Mouse (Mus musculus) hindbrain, embryonic 11.5 days (tissue): ENCODE measurements around the gene Cadps2. TPM values are rescaled to one million over a fixed set of nuclear protein-coding genes. Genes with fewer than 3 reads are reported as not detected.

Source experiments
- ATAC-seq: fragments of 200-750 bp; cut with Nextera tagmentation; 2 replicates; pipeline ENCODE4 v1.8.0; 2017; ENCODE audit warnings: mild to moderate bottlenecking, moderate TSS enrichment, moderate library complexity; ENCODE audit not compliant: low FRiP score
- DNase-seq: peaks from one replicate; pipeline ENCODE4 v3.0.0-alpha.2; 2015; ENCODE audit warnings: low spot score
- H3K27ac ChIP-seq: fragments of 300-500 bp; sonication (generic); 2 replicates; pipeline ENCODE4 v1.5.1; 2014; ENCODE audit warnings: mild to moderate bottlenecking, low read depth, low read length
- H3K27me3 ChIP-seq: fragments of 300-500 bp; sonication (generic); 2 replicates; pipeline ENCODE4 v1.6.1; 2014; ENCODE audit warnings: mild to moderate bottlenecking, low read length, moderate library complexity, mixed read lengths; ENCODE audit not compliant: control insufficient read depth, insufficient read depth
- H3K36me3 ChIP-seq: fragments of 300-500 bp; sonication (generic); 2 replicates; pipeline ENCODE4 v1.6.1; 2014; ENCODE audit warnings: mild to moderate bottlenecking, low read length, moderate library complexity, mixed read lengths; ENCODE audit not compliant: control insufficient read depth, insufficient read depth
- H3K4me1 ChIP-seq: fragments of 300-500 bp; sonication (generic); replicated peaks from 2 replicates; pipeline ENCODE4 v1.6.1; 2014; ENCODE audit warnings: low read length, mixed read lengths; ENCODE audit not compliant: control insufficient read depth, insufficient read depth
- H3K4me2 ChIP-seq: fragments of 300-500 bp; sonication (generic); replicated peaks from 2 replicates; pipeline ENCODE4 v1.6.1; 2014; ENCODE audit warnings: mild to moderate bottlenecking, low read depth, low read length
- H3K4me3 ChIP-seq: fragments of 300-500 bp; sonication (generic); 2 replicates; pipeline ENCODE4 v1.5.1; 2014; ENCODE audit warnings: low read depth, low read length
- H3K9ac ChIP-seq: fragments of 300-500 bp; sonication (generic); 2 replicates; pipeline ENCODE4 v1.6.1; 2014; ENCODE audit warnings: low read depth, low read length
- H3K9me3 ChIP-seq: fragments of 300-500 bp; sonication (generic); 2 replicates; pipeline ENCODE4 v1.6.1; 2016; ENCODE audit warnings: low read length; ENCODE audit not compliant: control insufficient read depth
- WGBS: fragments of 180-500 bp; shearing (Covaris S2); extraction: QIAGEN DNeasy Blood & Tissue Kit; methylation state at CpG from one replicate; pipeline ENCODE4 v1.1.7; 2014; 5-methylcytosine and 5-hydroxymethylcytosine counted together
- polyA plus RNA-seq: library from polyadenylated mRNA; unstranded; fragments of >200 nt; fragmentation: Nextera tagmentation; extraction: Ambion mirVana; gene quantifications from 2 replicates; pipeline ENCODE4 v1.2.1, GENCODE M21; 2014

Cadps2 gene
- polyA plus RNA-seq, 1 experiment from 2014 or later = 2.2 TPM

DNA sequence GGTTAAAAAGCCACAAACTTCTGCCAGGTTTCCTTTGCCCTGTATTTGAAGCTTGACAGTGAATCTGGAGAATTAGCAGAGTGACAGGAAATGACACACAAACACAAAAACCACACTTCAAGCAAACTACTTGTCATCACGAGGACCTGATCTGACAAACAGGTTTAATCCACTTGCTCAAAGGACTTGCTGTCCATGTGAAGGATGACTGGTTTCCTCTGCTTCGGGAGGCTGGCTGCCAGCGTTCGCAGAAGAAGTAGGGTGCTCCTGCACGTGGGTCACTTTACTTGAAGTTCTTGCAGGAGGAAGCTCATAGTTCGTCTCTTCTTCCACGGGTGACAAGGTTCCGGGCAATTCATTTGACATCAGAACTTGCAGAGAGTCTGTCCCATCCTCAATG is 190.5 kb downstream of the Cadps2 start:
- Histone ChIP-seq H3K4me2 (no peak overlapping the region), H3K9me3 (no peaks in the 10 kb centered on the region), H3K4me3 (no peak overlapping the region), H3K27ac (no peak overlapping the region), H3K9ac (no peak overlapping the region), H3K36me3 (no peaks in the 10 kb centered on the region), H3K27me3 (no peaks in the 10 kb centered on the region), H3K4me1 (no peaks in the 10 kb centered on the region)
- DNase-seq = no peak
- WGBS = 83% methylated on average over 8 of the region's 8 CpGs
- no peak for ATAC-seq

DNA sequence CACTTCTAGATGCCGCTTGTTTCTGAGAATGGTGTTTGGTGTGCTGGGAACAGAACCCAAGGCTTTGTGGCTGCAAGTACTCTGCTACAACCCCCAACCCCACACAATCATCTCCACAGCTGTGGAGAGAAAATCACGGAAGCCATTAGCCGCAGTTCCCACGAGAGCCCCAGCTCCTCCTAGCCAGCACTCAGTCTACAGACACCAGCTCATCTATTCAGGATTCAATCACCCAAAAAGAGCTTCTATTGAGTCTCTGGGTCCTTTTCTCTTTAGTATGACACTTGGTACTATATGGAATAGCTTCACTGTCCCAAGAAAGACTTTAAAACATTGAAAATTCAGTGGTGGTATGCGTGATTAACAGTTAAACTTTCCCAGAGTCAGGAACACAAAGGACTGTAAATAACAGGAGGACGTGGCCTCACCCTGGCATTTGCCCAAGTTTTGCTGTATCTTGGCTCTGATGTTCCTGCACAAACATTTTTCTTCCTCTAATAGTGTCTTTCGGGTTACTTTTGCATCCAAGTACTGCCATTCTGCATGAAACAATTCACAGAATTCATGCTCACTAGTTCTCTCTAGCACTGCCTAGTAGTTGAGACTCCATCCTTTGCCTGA is 191.5 kb downstream of the Cadps2 start:
- no peak for ATAC-seq
- H3K9ac ChIP-seq = no peak overlapping the region
- H3K4me1 ChIP-seq = no peaks in the 10 kb centered on the region
- no peaks in the 10 kb centered on the region for H3K9me3 ChIP-seq
- 86% methylated on average over 7 of the region's 7 CpGs for WGBS
- H3K36me3 ChIP-seq = no peaks in the 10 kb centered on the region
- H3K27me3 ChIP-seq = no peaks in the 10 kb centered on the region
- no peak for DNase-seq
- H3K27ac ChIP-seq = no peak overlapping the region
- H3K4me2 ChIP-seq = no peak overlapping the region
- no peak overlapping the region for H3K4me3 ChIP-seq

DNA sequence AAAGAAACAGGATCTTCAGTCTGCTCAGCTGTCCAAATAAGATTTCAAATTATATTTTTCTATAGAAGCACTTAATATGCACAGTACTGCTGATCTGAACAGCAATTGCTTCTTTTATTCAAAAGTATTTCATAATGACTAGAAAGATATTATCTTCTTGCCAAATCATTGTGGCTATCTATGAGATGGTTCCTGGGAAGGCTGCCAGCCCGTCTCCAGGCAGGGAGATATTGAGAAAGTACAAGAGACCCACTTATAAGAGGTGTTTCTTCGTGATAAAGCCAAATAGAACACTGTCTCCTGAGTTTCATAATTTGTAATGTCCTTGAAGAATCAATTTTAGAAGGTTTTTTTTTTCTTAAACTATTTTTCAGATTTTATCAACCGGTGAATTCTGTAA is 202.1 kb downstream of the Cadps2 start:
- Histone ChIP-seq H3K4me3 (no peak overlapping the region), H3K27me3 (no peaks in the 10 kb centered on the region), H3K9ac (no peak overlapping the region), H3K4me1 (no peaks in the 10 kb centered on the region), H3K27ac (no peak overlapping the region), H3K4me2 (no peak overlapping the region), H3K36me3 (no peaks in the 10 kb centered on the region), H3K9me3 (no peaks in the 10 kb centered on the region)
- ATAC-seq (no peak), DNase-seq (no peak)
- 85% methylated on average over 3 of the region's 3 CpGs for WGBS

DNA sequence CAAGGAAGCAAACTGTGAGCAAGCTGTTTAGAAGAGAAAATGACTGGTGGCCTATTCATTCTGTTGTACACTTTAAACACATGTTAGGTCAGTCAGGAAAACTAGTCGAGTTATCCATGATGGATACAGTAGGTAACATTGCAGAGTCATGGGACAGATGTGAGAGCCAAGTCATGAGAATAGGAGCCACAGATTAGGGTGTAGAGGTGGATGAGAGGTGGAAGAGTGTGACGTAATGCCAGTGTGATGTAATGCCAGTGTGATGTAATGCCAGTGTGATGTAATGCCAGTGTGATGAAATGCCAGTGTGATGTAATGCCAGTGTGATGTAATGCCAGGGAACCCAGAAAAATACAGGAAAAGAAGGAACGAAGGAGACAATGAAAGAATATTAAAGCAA is 204.0 kb downstream of the Cadps2 start:
- DNase-seq (no peak), ATAC-seq (no peak)
- Histone ChIP-seq H3K4me1 (no peaks in the 10 kb centered on the region), H3K27me3 (no peaks in the 10 kb centered on the region), H3K36me3 (no peaks in the 10 kb centered on the region), H3K4me3 (no peak overlapping the region), H3K9me3 (no peaks in the 10 kb centered on the region), H3K27ac (no peak overlapping the region), H3K9ac (no peak overlapping the region), H3K4me2 (no peak overlapping the region)
- 93% methylated on average over 3 of the region's 3 CpGs for WGBS

DNA sequence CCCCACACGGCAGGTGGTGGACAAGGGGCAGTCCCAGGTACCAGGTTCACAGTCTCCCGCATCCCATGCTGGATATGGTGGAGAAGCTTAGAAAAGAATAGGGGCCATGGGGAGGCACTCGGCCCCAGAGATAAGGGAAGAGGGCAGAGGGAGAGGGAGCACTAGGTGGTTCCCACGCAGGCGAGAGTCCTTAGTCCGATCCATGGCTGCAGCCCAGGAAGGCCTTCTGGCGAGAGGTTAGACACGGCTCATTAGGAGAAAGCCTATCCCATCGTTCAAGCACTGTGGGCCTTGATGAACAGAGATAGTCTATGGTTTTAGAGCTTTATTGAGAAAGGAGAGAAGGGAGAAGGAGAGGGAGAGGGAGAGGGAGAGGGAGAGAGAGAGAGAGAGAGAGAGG is 205.2 kb downstream of the Cadps2 start:
- ATAC-seq = no peak
- Histone ChIP-seq H3K27ac (no peak overlapping the region), H3K9ac (no peak overlapping the region), H3K36me3 (no peaks in the 10 kb centered on the region), H3K4me2 (no peak overlapping the region), H3K9me3 (no peaks in the 10 kb centered on the region), H3K4me1 (no peaks in the 10 kb centered on the region), H3K27me3 (no peaks in the 10 kb centered on the region), H3K4me3 (no peak overlapping the region)
- WGBS = 66% methylated on average over 9 of the region's 9 CpGs
- no peak for DNase-seq

DNA sequence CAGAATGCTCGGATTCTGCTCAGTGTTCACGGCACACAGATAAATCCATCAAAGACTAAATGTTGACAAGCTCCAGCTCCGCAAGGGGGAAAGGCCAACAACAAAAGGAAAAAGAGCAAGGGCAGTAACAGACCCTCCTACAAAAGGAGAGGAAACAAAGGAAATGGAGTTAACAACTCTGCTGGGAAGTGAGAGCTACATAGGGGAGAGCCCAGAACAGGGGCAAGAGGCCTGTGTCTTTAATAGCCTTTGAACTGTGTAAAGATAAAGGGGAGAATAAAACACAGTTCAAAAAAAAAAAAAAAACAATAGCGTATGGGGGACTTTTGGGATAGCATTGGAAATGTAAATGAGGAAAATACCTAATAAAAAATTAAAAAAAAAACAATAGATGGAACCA is 208.8 kb downstream of the Cadps2 start:
- no peak for ATAC-seq
- no peaks in the 10 kb centered on the region for H3K36me3 ChIP-seq
- H3K4me3 ChIP-seq = no peak overlapping the region
- no peak for DNase-seq
- H3K4me2 ChIP-seq = no peak overlapping the region
- no peaks in the 10 kb centered on the region for H3K27me3 ChIP-seq
- 16% methylated on average over 4 of the region's 4 CpGs for WGBS
- no peaks in the 10 kb centered on the region for H3K4me1 ChIP-seq
- H3K9ac ChIP-seq = no peak overlapping the region
- H3K27ac ChIP-seq = no peak overlapping the region
- H3K9me3 ChIP-seq = no peaks in the 10 kb centered on the region

DNA sequence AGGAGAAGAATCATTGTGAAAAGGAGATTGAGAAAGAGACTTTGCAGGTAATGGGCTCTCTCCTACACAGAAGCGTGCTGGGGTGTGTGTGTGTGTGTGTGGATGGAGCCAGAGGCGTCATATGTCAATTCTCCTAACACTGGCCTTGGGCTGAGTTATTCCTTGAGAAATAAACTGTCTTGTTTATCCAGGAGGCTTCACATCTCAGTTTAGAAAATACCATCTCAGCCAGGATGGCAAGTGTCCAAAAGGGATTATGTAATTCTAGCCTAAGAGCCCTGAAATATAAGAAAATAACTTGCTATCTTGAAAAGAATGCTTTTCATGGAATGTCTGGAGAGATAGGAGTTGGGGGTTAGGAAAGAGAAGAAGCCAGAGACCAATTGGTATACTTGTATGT is 264.1 kb downstream of the Cadps2 start:
- DNase-seq (no peak), ATAC-seq (no peak)
- Histone ChIP-seq H3K27me3 (no peaks in the 10 kb centered on the region), H3K9ac (no peak overlapping the region), H3K9me3 (no peaks in the 10 kb centered on the region), H3K4me1 (no peaks in the 10 kb centered on the region), H3K36me3 (no peaks in the 10 kb centered on the region), H3K4me2 (no peak overlapping the region), H3K27ac (no peak overlapping the region), H3K4me3 (no peak overlapping the region)
- WGBS = 94% methylated on average over 2 of the region's 2 CpGs

DNA sequence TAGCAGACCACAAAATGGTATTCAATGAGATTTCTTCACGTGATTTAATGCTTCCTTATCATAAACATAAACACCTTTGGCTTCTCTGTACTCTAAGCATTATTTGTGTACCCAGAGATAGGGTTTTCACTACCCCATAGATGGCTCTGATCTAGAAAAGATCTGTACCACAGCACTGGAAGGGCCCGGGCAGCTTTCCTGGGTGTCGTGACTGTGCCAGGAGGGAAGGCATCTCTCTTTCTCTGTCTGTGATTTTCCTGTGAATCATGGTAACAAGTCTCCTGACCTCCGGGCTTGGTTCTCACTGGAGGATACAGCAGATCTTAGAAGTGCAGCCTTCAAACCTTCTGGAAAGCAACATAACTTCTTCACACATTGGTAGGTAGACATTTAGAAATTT is 265.5 kb downstream of the Cadps2 start:
- no peak for ATAC-seq
- H3K4me1 ChIP-seq = no peaks in the 10 kb centered on the region
- no peaks in the 10 kb centered on the region for H3K9me3 ChIP-seq
- H3K27ac ChIP-seq = no peak overlapping the region
- H3K4me3 ChIP-seq = no peak overlapping the region
- no peak for DNase-seq
- H3K36me3 ChIP-seq = no peaks in the 10 kb centered on the region
- no peaks in the 10 kb centered on the region for H3K27me3 ChIP-seq
- no peak overlapping the region for H3K9ac ChIP-seq
- 95% methylated on average over 4 of the region's 4 CpGs for WGBS
- no peak overlapping the region for H3K4me2 ChIP-seq

DNA sequence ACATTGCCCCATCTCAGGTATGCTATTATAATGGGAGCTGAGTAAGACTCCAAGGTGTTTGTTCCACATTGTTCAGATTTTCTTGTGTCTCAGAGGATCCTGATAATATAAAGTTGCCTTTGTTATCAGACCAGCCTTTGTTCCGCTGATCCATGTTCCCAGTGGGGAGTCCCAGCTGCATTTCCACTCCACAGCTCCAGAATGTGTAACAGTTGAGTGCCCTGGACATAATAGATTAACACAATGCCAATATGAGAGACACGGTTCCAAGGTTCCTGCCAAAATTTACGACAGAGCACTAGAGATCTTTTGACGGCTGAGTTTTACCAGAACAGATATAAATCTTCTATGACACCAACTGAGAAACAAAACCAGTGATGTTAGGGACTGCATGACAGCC is 266.8 kb downstream of the Cadps2 start:
- no peaks in the 10 kb centered on the region for H3K27me3 ChIP-seq
- no peak overlapping the region for H3K27ac ChIP-seq
- H3K9me3 ChIP-seq = no peaks in the 10 kb centered on the region

More for the DNA sequence above, 266.8 kb downstream of the Cadps2 start:
- Histone ChIP-seq H3K9ac (no peak overlapping the region), H3K4me1 (no peaks in the 10 kb centered on the region), H3K36me3 (no peaks in the 10 kb centered on the region), H3K4me3 (no peak overlapping the region), H3K4me2 (no peak overlapping the region)
- 35% methylated on average over 4 of the region's 4 CpGs for WGBS
- DNase-seq = peak; percentile 18
- peak; percentile 70 for ATAC-seq
